Mouse (Mus musculus) adipose tissue, adult 10 weeks (tissue): ENCODE results near the gene Mrpl3. TPM values are rescaled to one million over a fixed set of nuclear protein-coding genes. Genes with fewer than 3 reads are reported as not detected.

Experiments
- polyA plus RNA-seq: library from polyadenylated mRNA; stranded (reverse); fragments of 350-450 nt; fragmentation: Illumina TruSeq; extraction: RNeasy Lipid Tissue Mini Kit (QIAGEN cat#74804); gene quantifications from one replicate; pipeline ENCODE4 v1.2.3, GENCODE M21; 2014; ENCODE audit warnings: low read depth, low replicate concordance

Mrpl3 gene
- polyA plus RNA-seq = 43.9 TPM

DNA sequence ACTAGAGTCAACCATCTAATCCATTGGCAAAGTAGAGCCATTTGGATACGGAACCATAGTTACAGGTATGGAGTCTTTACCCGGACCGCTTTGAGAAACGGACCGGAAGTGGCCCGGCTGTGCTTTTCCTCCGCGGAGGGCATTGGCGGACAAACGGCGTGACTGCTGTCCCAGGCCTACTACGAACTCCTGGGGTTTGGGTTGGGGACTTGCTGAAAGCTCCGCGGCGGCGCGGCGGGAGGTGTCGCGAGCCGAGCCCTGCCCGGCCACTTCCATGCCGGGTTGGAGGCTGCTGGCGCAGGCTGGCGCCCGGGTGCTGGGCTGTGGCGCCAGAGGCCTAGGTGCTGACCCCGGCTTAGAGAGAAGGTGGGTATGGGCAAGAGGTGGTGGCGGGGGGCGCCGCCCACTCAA lies at the start of gene Mrpl3:
Gene Mrpl3, plus strand, starts transcription at position 93 of the 411 bp plus-strand sequence.

Other genes with a start within 250 kb of the Mrpl3 start
- 11.4 TPM for gene Nudt16, start 78.6 kb downstream of the Mrpl3 start, polyA plus RNA-seq
- gene 1700080E11Rik, start 91.9 kb downstream of the Mrpl3 start, polyA plus RNA-seq = 10.2 TPM